Mouse (Mus musculus) CH12.LX (cell line): ENCODE data around the gene Thrb.

Source experiments
- CTCF ChIP-seq, 2 experiments: IDR thresholded peaks in 1 of 2; conservative IDR thresholded peaks in 1 of 2; 2 replicates each; pipeline ENCODE4 v1.5.1; 2011 to 2012; ENCODE audit warnings: low read depth in 2 of 2, low read length in 2 of 2, improper control_type of control experiment in 1 of 2, inconsistent platforms in 1 of 2, mild to moderate bottlenecking in 1 of 2, moderate library complexity in 1 of 2
- E2F4 ChIP-seq: IDR thresholded peaks from 2 replicates; pipeline ENCODE4 v1.6.1; 2011; ENCODE audit warnings: low read depth, low read length, improper control_type of control experiment; ENCODE audit not compliant: insufficient replicate concordance
- EP300 ChIP-seq: IDR thresholded peaks from 2 replicates; pipeline ENCODE4 v1.6.1; 2011; ENCODE audit warnings: low read length, improper control_type of control experiment
- ETS1 ChIP-seq: conservative IDR thresholded peaks from 2 replicates; pipeline ENCODE4 v1.6.1; 2012; ENCODE audit warnings: low read depth, mild to moderate bottlenecking, inconsistent platforms, low read length, improper control_type of control experiment, moderate library complexity
- JUN ChIP-seq: IDR thresholded peaks from 2 replicates; pipeline ENCODE4 v1.6.1; 2011; ENCODE audit warnings: low read depth, mild to moderate bottlenecking, low read length, improper control_type of control experiment, moderate library complexity; ENCODE audit not compliant: insufficient read depth
- JUND ChIP-seq: conservative IDR thresholded peaks from 2 replicates; pipeline ENCODE4 v1.6.1; 2011; ENCODE audit warnings: low read depth, low read length, improper control_type of control experiment
- PAX5 ChIP-seq: IDR thresholded peaks from 2 replicates; pipeline ENCODE4 v1.6.1; 2012; ENCODE audit warnings: low read length, inconsistent platforms, mixed read lengths
- ZNF384 ChIP-seq: IDR thresholded peaks from 2 replicates; pipeline ENCODE4 v1.6.1; 2012; ENCODE audit warnings: low read depth, low read length, improper control_type of control experiment, inconsistent platforms

DNA sequence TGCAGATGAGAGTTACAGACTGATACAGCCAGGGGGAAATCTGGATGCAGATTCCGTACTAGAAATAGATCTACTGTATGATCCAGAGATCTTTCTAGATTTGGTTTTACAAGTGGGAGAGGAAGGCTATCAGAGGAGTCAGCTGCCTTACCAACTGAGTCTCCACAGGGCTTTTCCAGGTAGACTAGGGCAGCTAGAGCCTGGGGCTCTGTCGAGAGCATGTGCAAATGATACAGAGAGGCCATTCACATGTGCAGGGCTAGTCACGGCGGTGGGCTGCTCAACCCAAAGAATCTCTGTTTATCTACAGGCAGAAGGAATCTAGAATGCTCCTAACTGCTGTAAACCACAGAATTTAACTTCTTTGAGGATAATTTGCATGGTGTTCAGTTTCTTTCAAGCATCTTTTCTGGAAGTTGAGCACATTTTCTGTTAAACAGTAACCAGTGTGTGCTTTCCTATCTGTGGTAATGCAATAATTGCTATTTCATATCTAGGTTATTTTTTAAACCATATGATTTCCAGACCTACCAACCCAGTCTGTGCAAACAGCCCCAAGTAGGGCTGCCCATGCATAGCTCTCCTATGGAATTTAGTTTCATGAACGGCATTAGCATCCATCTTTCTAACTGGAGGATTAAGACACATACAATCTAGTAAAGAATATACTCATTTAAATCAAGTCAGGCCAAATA lies 185.1 kb downstream of the Thrb start:
- TF ChIP-seq CTCF (conservative IDR thresholded peaks at IDR 0.05 in 1 of 2, IDR thresholded peaks at IDR 0.05 in 1 of 2; ENCODE audit: low read depth in 2 of 2, low read length in 2 of 2) (no peak), JUND (no peak), ETS1 (no peak), JUN (no peak), PAX5 (no peak), EP300 (no peak), E2F4 (no peak), ZNF384 (no peak)
